Mouse (Mus musculus): ENCODE measurements around the gene Kdelr3. TPM values are rescaled to one million over a fixed set of nuclear protein-coding genes. Genes with fewer than 3 reads are reported as not detected.

Gene Kdelr3
- polyA plus RNA-seq (2011; ENCODE audit: insufficient read length, low read depth, missing spikeins): 136 and 146 TPM in 2 replicates

GRCm38 (mm10) chr15:79516171-79517096, at the start of gene Kdelr3:
Gene Kdelr3, plus strand, starts transcription at chr15:79516411.
- Histone ChIP-seq H3K4me1 (ENCODE audit: control insufficient read depth, insufficient read depth, low read length) (0 out of 2 replicates have a peak, but pooled peaks cover 2% of the 10 kb centered on the region), H3K4me3 (ENCODE audit: insufficient read depth, low read length) (peak within 1 kb of the TSS; percentile 81), H3K27ac (ENCODE audit: insufficient read depth, low read length) (peak within 1 kb of the TSS; percentile 63)
- TF ChIP-seq POLR2A (IDR thresholded peaks at IDR 0.05; ENCODE audit: low read depth, low read length) (peak; percentile 95), CTCF (IDR thresholded peaks at IDR 0.05; ENCODE audit: borderline replicate concordance, insufficient read depth, low read length) (no peak)

GRCm38 (mm10) chr15:79466601-79467286, 49.5 kb upstream of the Kdelr3 start:
- H3K27ac ChIP-seq (ENCODE audit: insufficient read depth, low read length): no peak overlapping the region
- no peak overlapping the region for H3K4me3 ChIP-seq (ENCODE audit: insufficient read depth, low read length)
- peak; percentile 99 for TF ChIP-seq CTCF (IDR thresholded peaks at IDR 0.05; ENCODE audit: borderline replicate concordance, insufficient read depth, low read length)
- TF ChIP-seq POLR2A (IDR thresholded peaks at IDR 0.05; ENCODE audit: low read depth, low read length): no peak
- peaks cover 11% of the 10 kb centered on the region; the same call in 1 of the 2 replicates for H3K4me1 ChIP-seq (ENCODE audit: control insufficient read depth, insufficient read depth, low read length)

- TF ChIP-seq POLR2A (IDR thresholded peaks at IDR 0.05; ENCODE audit: low read depth, low read length): no peak
- no peak for TF ChIP-seq CTCF (IDR thresholded peaks at IDR 0.05; ENCODE audit: borderline replicate concordance, insufficient read depth, low read length)
- Histone ChIP-seq H3K4me3 (ENCODE audit: insufficient read depth, low read length) (no peak overlapping the region), H3K27ac (ENCODE audit: insufficient read depth, low read length) (no peak overlapping the region), H3K4me1 (ENCODE audit: control insufficient read depth, insufficient read depth, low read length) (peaks cover 8% of the 10 kb centered on the region; the same call in 1 of the 2 replicates)
These were observed 46.6 kb upstream of the Kdelr3 start for GRCm38 (mm10) chr15:79469577-79469976.

GRCm38 (mm10) chr15:79470583-79470982, 45.6 kb upstream of the Kdelr3 start:
- no peak overlapping the region for H3K27ac ChIP-seq (ENCODE audit: insufficient read depth, low read length)
- no peak for TF ChIP-seq CTCF (IDR thresholded peaks at IDR 0.05; ENCODE audit: borderline replicate concordance, insufficient read depth, low read length)
- TF ChIP-seq POLR2A (IDR thresholded peaks at IDR 0.05; ENCODE audit: low read depth, low read length): no peak
- peaks cover 4% of the 10 kb centered on the region; the same call in 1 of the 2 replicates for H3K4me1 ChIP-seq (ENCODE audit: control insufficient read depth, insufficient read depth, low read length)
- H3K4me3 ChIP-seq (ENCODE audit: insufficient read depth, low read length): no peak overlapping the region

GRCm38 (mm10) chr15:79471095-79471494, 45.1 kb upstream of the Kdelr3 start:
- no peaks in the 10 kb centered on the region for H3K4me1 ChIP-seq (ENCODE audit: control insufficient read depth, insufficient read depth, low read length)
- TF ChIP-seq CTCF (IDR thresholded peaks at IDR 0.05; ENCODE audit: borderline replicate concordance, insufficient read depth, low read length) (no peak), POLR2A (IDR thresholded peaks at IDR 0.05; ENCODE audit: low read depth, low read length) (no peak)
- H3K4me3 ChIP-seq (ENCODE audit: insufficient read depth, low read length): no peak overlapping the region

GRCm38 (mm10) chr15:79473042-79473441, 43.2 kb upstream of the Kdelr3 start:
- TF ChIP-seq CTCF (IDR thresholded peaks at IDR 0.05; ENCODE audit: borderline replicate concordance, insufficient read depth, low read length): no peak
- TF ChIP-seq POLR2A (IDR thresholded peaks at IDR 0.05; ENCODE audit: low read depth, low read length): no peak
- H3K4me1 ChIP-seq (ENCODE audit: control insufficient read depth, insufficient read depth, low read length): no peaks in the 10 kb centered on the region

More at GRCm38 (mm10) chr15:79471095-79471494, 45.1 kb upstream of the Kdelr3 start:
- H3K27ac ChIP-seq (ENCODE audit: insufficient read depth, low read length): no peak overlapping the region

GRCm38 (mm10) chr15:79473638-79474355, 42.4 kb upstream of the Kdelr3 start:
- H3K4me3 ChIP-seq (ENCODE audit: insufficient read depth, low read length): no peak overlapping the region

More at GRCm38 (mm10) chr15:79473042-79473441, 43.2 kb upstream of the Kdelr3 start:
- H3K4me3 ChIP-seq (ENCODE audit: insufficient read depth, low read length): no peak overlapping the region
- H3K27ac ChIP-seq (ENCODE audit: insufficient read depth, low read length): no peak overlapping the region

GRCm38 (mm10) chr15:79477227-79477626, 39.0 kb upstream of the Kdelr3 start:
- TF ChIP-seq POLR2A (IDR thresholded peaks at IDR 0.05; ENCODE audit: low read depth, low read length) (no peak), CTCF (IDR thresholded peaks at IDR 0.05; ENCODE audit: borderline replicate concordance, insufficient read depth, low read length) (no peak)
- no peak overlapping the region for H3K27ac ChIP-seq (ENCODE audit: insufficient read depth, low read length)
- H3K4me3 ChIP-seq (ENCODE audit: insufficient read depth, low read length): no peak overlapping the region
- no peaks in the 10 kb centered on the region for H3K4me1 ChIP-seq (ENCODE audit: control insufficient read depth, insufficient read depth, low read length)

More at GRCm38 (mm10) chr15:79473638-79474355, 42.4 kb upstream of the Kdelr3 start:
- Histone ChIP-seq H3K4me1 (ENCODE audit: control insufficient read depth, insufficient read depth, low read length) (no peaks in the 10 kb centered on the region), H3K27ac (ENCODE audit: insufficient read depth, low read length) (no peak overlapping the region)
- TF ChIP-seq POLR2A (IDR thresholded peaks at IDR 0.05; ENCODE audit: low read depth, low read length) (no peak), CTCF (IDR thresholded peaks at IDR 0.05; ENCODE audit: borderline replicate concordance, insufficient read depth, low read length) (no peak)

GRCm38 (mm10) chr15:79481181-79481688, 35.0 kb upstream of the Kdelr3 start:
- H3K4me3 ChIP-seq (ENCODE audit: insufficient read depth, low read length): no peak overlapping the region

More at GRCm38 (mm10) chr15:79481181-79481688, 35.0 kb upstream of the Kdelr3 start:
- no peak overlapping the region for H3K27ac ChIP-seq (ENCODE audit: insufficient read depth, low read length)
- no peaks in the 10 kb centered on the region for H3K4me1 ChIP-seq (ENCODE audit: control insufficient read depth, insufficient read depth, low read length)
- TF ChIP-seq POLR2A (IDR thresholded peaks at IDR 0.05; ENCODE audit: low read depth, low read length): no peak
- TF ChIP-seq CTCF (IDR thresholded peaks at IDR 0.05; ENCODE audit: borderline replicate concordance, insufficient read depth, low read length): no peak
